Mouse (Mus musculus) 3T3-L1 (cell line): ENCODE data around the gene Efna5.

Source experiments
- DNase-seq: peaks from one replicate; pipeline ENCODE4 v3.0.0-alpha.2; 2015; ENCODE audit warnings: low read depth, low spot score

Gene Efna5

DNA sequence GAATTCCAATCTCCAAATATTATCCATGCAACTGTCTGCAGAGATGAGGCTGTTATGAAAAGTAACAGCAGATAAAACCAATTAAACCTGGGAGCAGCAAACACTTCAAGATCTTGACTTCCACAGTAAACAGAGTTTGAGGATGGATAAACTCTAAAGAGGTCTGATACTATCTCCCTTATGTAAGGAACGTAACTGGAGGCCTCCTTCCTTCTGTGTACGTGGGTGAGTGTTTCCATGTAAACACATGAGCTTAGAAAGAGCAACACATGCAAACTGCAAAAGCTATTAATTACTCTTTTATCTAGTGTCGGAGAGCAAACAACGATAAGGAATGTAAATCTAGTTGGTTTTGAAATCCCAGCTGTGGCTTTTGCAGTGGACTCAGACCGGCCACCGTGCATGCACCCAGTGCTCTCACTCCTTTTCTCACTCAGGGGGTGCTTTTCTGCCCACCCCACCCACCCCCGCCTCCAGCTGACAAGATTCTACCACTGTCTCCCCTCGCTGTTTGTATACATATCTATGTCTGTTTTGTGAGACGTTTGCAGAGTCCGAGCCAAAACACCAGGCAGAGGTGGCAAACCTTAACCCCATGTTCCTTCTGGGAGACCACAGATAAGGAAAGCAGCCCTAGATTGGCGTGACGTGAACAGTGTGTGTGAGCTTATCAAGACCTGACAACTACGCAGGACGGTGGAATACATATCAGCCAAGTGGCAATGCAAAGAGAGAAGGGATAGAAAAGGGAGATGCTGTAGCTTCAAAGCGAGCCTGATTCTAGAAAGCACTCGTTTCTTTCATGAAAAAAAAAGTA lies 132.1 kb downstream of the Efna5 start:
- DNase-seq = no peak

DNA sequence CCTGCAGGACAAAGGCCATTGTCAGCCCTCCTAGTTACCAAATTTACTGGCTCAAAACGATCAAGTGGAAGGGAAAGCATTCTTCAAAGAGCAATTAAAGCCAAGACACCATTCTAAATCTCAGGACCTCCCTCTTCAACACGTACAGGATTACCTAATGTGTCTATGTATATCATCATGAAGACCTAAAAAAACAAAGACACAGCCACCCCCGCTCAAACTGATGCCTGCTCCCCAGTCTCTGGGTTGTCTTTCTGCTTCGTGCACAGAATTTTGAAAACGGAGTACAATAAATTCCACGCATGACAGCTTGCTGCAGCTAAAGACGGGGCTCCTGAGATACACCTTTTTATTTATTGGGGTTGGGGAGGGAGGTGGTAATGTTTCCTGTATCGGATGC lies 133.7 kb downstream of the Efna5 start:
- DNase-seq = no peak

DNA sequence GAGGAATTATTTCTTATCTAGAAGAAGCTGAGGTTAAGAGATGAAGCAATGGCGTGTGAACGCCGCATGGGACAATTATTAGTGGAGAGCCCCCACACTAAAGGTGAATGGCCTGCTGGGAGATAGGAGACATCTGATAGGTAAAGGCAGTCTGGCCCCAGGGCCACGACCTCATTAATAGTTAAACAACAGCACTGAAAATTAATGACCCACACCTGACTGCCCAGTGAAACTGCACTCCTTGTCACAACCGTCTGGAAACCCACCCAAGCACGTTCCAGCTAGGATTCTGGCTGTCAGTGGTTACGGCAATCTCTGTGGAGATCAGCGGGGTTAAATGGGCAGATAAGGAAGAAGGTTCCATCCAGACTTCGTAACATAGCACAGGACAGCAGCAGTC lies 134.3 kb downstream of the Efna5 start:
- DNase-seq = no peak

DNA sequence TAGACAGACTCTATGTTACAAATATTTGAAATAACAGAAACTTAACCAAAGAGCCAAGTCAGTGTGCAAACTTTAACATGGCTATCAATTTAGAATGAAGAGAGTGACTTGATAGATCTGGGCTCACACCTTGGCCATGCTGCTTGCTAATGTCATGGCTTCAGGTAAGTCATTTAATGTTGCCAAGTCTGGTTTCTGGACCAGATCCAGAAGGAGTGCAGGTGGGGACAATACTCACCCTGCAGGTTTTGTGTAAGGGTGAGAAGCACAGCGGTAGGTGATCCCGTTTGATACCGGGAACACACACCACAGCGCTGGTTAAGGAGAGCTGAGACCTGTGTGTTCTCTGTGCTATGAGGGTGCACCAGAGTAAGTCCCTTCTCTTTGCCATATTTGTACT lies 135.8 kb downstream of the Efna5 start:
- DNase-seq = no peak

DNA sequence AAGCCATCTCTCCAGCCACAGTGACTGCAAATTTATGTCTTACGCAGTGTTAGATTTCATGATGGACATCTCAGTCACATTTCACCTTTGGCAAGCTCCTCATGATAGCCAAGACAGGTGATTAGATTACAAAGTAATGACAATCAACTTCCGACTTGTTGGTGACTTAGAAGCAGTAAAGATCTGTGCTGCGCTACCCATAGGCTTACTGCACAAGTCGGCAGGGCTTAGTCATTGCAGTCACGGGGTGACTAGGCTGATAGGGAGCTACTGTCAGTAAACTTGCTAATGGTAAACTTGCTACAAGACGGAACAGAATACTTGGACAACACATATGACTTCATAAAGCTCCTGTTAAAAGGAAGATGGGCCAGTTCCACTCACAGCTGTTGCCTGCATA lies 136.9 kb downstream of the Efna5 start:
- DNase-seq = no peak

DNA sequence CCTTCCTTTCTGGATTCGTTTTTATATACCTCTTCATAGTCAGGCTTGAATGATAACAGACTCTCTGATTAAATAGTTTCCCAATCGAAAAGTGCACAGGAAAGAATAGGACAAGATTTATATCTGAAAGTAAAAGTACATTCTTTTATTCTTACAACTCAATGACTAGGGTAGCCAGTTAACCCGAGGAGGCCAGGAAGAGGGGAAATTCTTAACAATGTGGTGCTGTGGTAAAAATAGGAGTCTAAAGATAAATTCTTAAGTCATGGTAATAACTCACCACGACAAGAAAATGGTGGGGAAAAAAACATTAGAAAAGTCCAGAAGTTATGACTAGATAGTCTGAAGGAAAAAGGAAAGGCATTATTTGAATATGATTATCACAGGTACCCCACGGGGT lies 139.4 kb downstream of the Efna5 start:
- DNase-seq = peak; percentile 59

DNA sequence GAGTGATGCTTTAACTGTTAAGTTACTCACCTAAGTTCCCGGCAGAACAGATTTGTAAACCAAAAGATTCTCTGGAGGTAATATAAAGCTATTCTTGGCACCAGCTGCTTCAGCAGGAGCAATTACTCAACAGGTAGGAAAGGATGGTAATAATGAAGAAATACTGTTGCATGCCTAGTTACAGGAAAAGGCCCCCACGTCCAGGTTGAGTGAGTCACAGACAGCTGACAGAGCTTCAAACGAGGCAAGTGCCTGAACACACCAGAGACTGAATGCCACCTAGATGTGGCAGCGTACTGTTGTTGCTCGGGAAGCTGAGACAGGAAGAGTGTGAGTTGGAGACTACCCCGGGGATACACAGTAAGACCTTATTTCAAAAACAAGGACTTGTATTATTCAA lies 140.1 kb downstream of the Efna5 start:
- DNase-seq = no peak

DNA sequence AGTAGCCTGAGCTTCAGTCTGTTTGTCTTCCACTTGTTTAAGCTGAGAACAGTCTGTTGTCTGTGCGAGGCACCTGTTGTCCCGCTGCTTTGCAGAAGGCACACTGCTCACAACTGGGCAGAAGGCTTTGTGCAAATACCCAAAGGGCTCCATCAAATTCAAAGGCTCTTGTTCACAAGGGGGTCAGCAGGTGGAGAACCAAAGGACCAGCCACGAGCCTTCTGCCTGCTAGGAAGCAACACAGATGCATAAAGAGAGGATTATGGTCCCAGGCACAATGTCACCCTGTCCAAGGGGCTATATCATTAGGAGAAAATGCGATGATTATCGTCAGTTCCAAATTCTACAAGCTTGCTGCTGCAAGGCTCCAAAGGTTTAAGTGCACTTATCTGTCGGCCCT lies 141.1 kb downstream of the Efna5 start:
- no peak for DNase-seq

DNA sequence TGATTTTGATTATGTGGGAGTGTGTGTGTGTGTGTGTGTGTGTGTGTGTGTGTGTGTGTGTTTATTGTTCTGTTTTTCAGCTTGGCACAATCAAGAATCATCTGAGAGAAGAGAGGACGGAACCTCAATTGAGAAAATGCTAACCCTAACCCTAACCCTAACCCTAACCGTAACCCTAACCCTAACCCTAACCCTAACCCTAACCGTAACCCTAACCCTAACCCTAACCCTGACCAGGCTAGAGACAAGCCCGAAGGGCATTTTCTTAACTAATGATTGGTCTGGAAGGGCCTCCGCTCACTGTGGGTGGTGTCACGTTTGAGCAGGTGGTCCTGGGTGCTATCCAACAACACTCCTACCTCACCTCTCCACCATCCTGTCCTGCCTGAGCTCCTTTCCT lies 143.7 kb downstream of the Efna5 start:
- no peak for DNase-seq

DNA sequence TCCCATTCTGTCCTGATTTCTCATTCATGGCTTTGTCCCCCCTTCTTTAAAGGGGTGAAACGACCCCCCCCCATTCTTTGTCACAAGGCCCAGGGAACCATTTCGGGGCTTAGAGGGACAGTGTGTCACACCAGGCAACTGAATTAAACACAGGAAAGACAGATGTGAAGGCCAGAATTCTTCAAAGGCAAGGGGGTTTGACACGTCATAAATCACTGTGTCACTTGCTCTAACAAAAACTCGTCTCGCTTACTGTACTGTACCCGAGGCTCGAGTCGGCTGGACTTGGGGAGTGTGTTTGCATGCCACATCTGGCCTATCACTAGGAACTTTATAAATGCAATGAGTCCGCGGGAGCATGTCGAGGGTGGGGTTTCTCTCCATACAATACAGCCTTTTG lies 145.2 kb downstream of the Efna5 start:
- no peak for DNase-seq

DNA sequence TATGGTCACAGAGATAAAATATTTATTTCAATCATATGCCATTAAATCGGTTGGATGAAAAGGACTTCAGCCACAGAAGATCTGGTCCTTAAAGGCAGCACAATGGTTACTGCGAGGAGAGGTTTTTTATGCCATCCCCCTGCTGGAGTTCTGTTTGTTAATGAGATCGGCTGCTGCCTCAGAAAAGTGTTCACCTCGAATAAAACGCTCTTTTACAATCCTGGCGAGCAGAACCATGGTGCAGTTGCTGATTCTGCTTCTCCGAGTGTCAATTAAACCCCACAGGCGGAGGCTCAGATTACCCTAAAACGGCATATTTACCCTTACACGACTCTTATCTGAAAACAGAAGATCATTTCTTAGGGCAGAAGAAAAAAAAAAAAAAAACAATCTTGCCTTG lies 146.2 kb downstream of the Efna5 start:
- DNase-seq = no peak

DNA sequence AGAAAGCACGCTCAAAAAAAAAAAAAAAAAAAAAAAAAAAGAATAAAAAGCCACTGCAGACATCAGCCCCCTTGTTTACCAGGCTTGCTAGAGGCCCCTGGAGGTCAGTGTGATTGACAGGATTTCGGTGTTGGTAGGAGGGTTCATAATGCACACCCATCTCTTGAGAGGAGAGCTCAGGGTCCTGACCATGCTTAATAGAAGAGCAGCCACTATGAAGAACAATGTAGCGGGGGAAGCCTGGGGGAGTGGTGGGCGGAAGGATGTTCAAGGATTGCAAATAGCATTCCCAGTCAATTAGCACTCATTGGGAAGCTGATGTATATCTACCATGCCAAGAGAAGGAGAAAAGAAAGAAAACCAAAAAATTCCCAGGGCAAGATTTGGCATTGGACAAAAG lies 147.1 kb downstream of the Efna5 start:
- no peak for DNase-seq

DNA sequence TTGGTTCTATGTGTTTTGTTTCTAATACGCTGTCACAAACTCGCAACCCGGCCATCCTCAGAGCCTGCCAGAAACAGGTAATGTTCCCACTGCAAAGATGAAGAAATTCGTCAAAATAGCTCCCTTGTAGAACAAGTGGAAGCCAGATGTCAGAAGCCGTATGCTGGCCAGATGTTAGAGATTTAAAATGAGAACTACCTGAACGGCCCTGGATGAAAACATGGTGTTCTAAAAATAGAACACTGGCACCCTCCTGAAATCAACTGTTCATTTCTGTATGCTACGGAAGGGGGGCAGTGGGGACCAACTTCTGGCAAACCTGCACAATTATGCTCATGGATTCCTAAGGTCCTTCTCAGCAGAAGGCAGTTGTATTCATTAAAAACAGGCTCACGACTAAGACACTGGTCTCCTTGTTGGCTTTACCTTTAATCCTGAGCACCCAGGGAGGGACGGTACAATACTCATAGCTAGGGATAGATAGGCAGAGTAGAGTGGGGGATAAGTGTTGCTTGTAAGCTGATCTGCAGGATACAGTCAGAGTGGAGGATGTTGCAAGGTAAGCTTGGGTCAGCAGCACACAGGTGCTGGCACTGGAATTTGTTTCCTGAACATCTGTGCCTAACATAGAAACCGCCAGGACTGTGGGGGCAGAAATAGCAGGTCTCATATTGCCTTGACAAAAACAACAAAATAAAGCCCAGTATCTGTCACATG lies 151.2 kb downstream of the Efna5 start:
- DNase-seq = peak; percentile 13

DNA sequence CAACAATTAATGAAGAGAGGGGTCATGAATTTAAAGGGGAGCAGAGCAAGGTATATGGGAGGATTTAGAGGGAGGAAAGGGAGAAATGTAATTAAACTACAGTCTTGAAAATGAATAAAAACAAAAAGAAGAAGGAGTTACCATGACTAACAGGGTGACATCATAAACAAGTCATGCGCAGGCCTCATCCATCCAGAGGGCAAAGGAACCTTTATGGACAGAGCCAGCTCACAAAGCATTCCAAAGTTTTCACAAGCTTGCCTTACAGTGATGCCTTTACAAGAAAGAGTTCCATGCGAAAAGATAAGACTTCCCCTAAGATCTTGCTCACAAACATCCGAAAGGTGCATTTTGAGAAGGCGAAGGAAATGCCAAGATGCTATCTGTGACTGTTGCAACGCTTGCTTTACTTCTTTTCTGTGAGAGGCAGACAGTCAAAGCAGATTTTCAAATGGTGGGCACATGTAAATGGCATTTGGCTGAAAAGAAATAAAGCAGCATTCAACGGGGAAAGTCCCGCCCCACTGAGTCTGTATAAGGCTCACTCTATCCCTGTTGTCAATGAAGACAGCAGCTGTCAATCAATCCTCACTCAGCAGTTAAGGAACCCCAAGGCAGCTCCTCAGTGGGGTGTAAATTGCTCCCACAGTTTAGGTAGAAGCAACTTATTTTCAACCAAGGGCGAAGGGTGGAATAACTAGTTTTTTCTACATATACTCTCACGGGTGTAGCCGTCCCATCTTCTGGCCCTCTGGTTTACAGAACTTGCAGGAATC lies 152.8 kb downstream of the Efna5 start:
- DNase-seq = peak; percentile 70

DNA sequence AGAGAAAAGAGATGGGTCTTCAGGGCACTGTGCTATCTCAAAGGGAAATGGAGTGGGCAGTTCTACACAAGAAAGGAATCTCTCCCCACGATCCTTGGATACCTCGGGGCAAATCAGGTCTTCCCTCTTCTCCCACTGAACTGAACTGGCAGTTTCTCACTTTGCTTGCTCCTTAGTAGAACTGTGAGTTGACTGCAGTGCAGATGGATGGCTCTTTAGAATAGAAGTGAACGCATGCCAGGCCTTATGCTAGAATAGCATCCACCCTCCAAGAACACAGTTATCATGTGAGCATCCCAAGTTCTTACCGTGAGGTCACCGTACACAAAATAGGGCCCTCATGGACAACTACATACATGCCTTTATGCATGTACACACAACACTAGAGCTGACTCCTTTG lies 155.0 kb downstream of the Efna5 start:
- no peak for DNase-seq

DNA sequence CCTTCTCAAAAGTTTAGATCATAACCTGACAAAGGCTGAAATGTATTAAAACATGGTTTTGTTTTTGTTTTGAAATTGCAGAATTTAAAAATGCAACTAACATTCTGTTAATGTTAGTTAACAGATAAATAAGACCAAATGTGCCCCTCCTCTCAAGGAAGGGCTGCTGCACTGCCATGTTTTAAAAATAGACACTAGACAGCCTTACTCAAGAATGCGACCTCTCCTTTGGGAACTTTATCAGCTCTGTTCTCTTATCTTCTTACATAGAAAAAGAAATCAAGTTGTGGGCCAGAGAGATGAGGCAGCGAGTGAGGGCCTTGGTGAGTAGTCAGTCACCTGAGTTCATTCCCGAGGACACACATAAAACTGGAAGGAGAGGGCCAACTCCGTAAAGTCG lies 158.2 kb downstream of the Efna5 start:
- no peak for DNase-seq

DNA sequence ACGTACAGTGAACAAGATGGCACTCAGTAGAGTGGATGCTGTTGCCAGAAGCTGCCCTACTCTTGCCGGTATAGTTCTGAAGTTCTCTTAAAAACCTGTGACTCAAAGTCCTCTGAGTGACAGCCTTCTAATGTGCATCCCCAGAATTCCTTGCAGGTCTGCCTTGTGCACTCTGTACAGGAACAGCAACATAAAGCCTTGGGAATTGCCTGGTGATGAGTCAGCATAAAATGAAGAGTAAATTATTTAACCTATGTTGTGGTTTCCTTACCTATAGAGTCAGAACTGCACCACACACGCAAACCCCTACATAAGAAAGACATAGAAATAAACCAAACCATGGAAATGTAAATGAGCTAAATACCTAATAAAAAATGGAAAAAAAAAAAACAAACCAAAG lies 159.5 kb downstream of the Efna5 start:
- DNase-seq = peak; percentile 24

DNA sequence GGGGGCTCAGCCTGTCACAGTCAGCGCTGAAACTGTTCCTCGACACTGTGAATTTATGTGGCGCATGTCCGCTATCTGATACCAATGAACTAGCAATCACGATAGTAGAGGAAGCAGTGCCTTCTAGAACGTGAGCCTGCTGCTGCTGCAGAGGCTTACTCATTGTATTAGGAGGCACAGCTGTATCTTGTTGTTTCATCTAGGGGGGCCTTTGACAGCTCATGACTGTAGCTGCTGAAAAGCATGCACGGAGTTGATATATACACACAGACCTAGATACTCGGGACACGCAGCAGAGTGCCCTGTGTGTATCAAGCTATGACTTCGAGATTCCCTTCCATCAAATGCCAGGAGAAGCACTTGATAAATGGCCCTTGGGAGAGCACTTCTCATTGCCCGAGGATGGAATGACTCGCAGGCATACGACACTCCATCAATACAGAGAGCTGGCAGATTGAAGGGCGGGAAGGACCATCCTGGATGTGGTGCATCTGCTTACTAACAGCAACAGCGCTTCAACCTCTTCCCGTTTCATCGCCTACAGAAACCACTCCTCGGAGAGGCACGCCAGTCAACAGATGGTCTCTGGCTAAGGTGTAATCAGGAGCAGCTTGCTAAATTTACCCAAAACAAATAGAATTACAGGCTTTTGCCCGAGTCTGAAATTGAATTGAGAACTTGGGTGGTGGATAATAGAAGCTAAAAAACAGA lies 160.2 kb downstream of the Efna5 start:
- DNase-seq = no peak

DNA sequence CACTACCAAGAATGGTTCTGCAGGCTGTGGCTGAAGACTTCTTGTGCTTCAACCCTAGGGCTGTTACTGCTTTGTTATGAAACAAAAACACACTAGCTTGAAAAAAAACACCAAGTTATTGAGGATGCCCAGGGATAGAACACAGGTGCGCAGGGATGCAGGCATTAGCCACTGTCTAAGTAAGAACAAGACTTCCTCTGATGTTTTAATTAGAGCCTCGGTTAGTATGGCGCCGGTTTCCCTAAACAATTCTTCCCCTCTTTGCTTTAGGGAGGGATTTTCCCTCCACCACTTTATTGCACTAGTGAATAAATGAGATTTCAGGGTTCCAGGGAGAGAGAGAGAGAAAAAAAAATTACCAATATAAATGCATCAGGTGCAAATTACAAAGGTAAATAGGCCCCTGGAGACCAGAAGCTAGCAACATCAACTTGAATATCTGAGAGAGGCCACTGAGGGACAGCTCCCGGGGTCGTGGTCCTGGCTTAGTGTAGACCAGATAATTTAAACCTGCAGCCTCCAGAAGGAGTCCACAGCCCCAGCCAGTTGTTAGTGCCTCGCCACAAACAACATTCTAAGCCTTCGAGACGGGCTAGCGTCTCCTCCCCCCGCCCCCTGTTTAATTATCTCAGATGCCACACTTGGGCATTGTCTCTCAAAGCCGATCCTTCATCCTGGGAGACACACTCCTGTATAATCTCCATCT lies 163.5 kb downstream of the Efna5 start:
- DNase-seq = no peak

DNA sequence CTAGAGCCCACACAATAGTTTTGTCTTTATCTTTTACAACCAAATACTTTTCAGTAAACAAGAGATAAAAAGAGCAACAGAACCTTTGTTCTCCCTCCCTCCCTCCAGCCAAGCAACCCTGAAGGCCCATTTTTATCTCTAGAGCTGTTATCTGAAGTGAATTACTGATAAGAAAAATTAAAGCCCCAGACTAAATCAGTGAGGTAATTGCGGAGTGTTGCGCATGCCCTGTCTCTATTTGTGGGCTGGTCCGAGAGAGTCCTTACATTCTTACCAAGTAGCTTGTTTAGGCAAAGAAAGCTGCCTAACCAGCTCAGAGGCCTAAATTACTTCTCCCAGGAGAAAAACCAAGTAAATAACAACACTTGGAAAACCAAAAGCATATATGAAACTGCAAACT lies 167.7 kb downstream of the Efna5 start:
- no peak for DNase-seq

DNA sequence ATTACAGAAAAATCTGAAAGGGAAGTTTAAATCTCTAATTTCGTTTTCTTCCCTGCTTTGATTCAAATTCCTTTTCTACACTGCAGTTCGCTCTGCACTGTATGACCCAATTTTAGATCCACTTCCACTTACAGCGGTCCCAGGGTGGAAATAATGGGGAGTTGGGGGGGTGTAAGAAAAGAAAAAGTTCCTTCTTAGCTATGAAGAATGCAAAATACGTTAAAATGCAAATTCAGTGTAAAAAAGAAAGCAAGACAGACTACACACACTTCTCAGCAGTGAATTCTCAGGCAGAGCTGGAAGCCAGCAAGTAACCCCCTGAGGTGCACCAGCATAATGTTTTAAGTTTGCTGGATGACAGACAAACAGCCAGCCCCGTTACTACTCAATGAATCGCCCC lies 174.7 kb downstream of the Efna5 start:
- no peak for DNase-seq
